Mouse (Mus musculus) macrophage (primary cell): ENCODE results near the gene Akr1b3. TPM values are rescaled to one million over a fixed set of nuclear protein-coding genes. Genes with fewer than 3 reads are reported as not detected.

ENCODE experiments used
- H3K27ac ChIP-seq: fragments of 350-480 bp; formaldehyde crosslinking; 2 replicates; pipeline ENCODE4 v1.9.0; 2021
- H3K36me3 ChIP-seq: fragments of 350-480 bp; formaldehyde crosslinking; 2 replicates; pipeline ENCODE4 v1.9.0; 2021; ENCODE audit errors: inconsistent target
- H3K4me3 ChIP-seq: fragments of 350-480 bp; formaldehyde crosslinking; 2 replicates; pipeline ENCODE4 v1.9.0; 2021; ENCODE audit errors: inconsistent target
- H3K79me2 ChIP-seq: fragments of 350-480 bp; formaldehyde crosslinking; 2 replicates; pipeline ENCODE4 v1.9.0; 2021; ENCODE audit errors: inconsistent target
- WGBS: methylation state at CpG from one replicate; pipeline ENCODE4 v1.1.7; 2026; ENCODE audit warnings: inconsistent platforms; ENCODE audit not compliant: missing documents; 5-methylcytosine and 5-hydroxymethylcytosine counted together
- polyA plus RNA-seq: library from polyadenylated mRNA; stranded (reverse); fragments of 250-400 nt; gene quantifications from 3 replicates; pipeline ENCODE4 v1.2.4, GENCODE M21; 2018; ENCODE audit warnings: inconsistent platforms

The Akr1b3 gene
- polyA plus RNA-seq, 1 experiment from 2014 or later, result 115 TPM

DNA sequence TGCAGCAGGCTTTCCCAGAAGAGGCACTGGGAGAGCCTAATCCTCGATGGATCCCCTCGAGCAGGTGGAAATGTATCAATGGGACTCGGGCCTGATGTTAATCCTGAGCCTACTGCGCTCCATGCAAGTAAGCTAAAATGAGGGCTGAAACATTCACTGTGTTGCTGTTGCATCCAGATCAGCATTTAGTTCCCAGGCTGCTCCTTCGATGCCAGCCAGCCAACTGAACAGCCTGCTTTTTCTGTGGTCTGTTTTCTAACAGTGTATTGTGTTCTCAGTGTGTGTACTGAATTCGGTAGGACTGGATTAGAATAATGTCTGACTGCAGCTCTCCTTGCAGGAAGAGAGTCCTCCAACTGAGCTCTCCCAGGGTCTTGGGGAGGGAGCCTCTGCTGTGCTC lies 46.6 kb downstream of the Akr1b3 start:
- 92% methylated on average over 6 of the region's 6 CpGs for WGBS
- Histone ChIP-seq H3K36me3 (no peaks in the 10 kb centered on the region), H3K79me2 (no peaks in the 10 kb centered on the region), H3K27ac (no peak overlapping the region), H3K4me3 (no peak overlapping the region)

DNA sequence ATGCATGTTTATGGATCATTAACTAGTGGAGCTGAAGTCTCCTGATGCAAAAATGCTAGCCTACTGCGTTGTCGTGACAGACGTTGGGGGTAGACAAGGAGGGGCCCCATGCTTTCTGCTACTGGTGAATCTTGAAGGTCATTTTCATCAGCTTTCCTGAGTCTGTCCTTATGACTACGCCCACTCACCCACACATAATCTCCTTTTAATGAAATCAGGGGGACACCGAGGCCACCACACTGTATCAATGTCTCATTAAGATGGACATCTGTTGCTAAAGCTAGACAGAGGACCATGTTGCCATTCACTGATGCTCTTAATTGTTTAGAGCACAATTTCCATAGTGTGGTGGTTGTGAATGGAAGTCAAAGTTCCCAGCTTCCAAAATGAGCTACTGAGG lies 58.7 kb downstream of the Akr1b3 start:
- 94% methylated on average over 5 of the region's 5 CpGs for WGBS
- Histone ChIP-seq H3K36me3 (no peaks in the 10 kb centered on the region), H3K4me3 (no peak overlapping the region), H3K79me2 (no peaks in the 10 kb centered on the region), H3K27ac (no peak overlapping the region)

Other genes with a start within 250 kb of the Akr1b3 start
- gene Slc35b4, start 140.4 kb downstream of the Akr1b3 start, polyA plus RNA-seq, result 32.1 to 39.4 TPM (median 37.6 TPM) in 3 replicates
- gene Akr1b8, start 36.6 kb upstream of the Akr1b3 start, polyA plus RNA-seq, result 17.3 to 79.9 TPM (median 28.5 TPM) in 3 replicates
- gene Akr1b10, start 66.7 kb upstream of the Akr1b3 start, polyA plus RNA-seq, result 47.7 to 57.8 TPM (median 55.7 TPM) in 3 replicates
- gene Akr1b7, start 94.9 kb upstream of the Akr1b3 start, polyA plus RNA-seq, result not detected in 3 replicates
- 7.3 to 9.9 TPM (median 8.1 TPM) in 3 replicates for gene Bpgm, start 158.7 kb upstream of the Akr1b3 start, polyA plus RNA-seq